Comparison of ENCODE assay signal across 15 mouse cellular contexts in genomic region chr5:97730920-97731319, GRCm38 (mm10).
"Had no signal": no experiment of that assay in that cellular context is flagged by ENCODE, and none has a peak within 500 bp of the region (broad histone marks: within the 10 kb centered on the region; RNA-seq: fewer than 3 reads in every experiment).

No protein-coding gene starts in this region.

- H3K4me1 ChIP-seq: intestine, embryonic 15.5 days; limb, embryonic 13.5 days; lung, embryonic 15.5 days; megakaryocyte, embryonic 14.5 days; neural tube, embryonic 13.5 days had no signal

- DNase-seq: kidney, adult 18-20 months; kidney, postnatal 10 days; kidney, postnatal 4 days; left cerebral cortex, postnatal 4 days; retina, postnatal 1 day; thymus, postnatal 4 days had no signal

- H3K36me3 ChIP-seq: intestine, embryonic 15.5 days; limb, embryonic 13.5 days; lung, embryonic 15.5 days; neural tube, embryonic 13.5 days had no signal

- H3K4me3 ChIP-seq: intestine, embryonic 15.5 days; layer of hippocampus, adult 2 months; limb, embryonic 13.5 days; lung, embryonic 15.5 days; megakaryocyte, embryonic 14.5 days; neural tube, embryonic 13.5 days had no signal

- H3K9me3 ChIP-seq: intestine, embryonic 15.5 days; limb, embryonic 13.5 days; lung, embryonic 15.5 days; neural tube, embryonic 13.5 days had no signal

- H3K4me2 ChIP-seq: intestine, embryonic 15.5 days; limb, embryonic 13.5 days; lung, embryonic 15.5 days; midbrain, embryonic 11.5 days; neural tube, embryonic 13.5 days had no signal

- H3K9ac ChIP-seq: intestine, embryonic 15.5 days; limb, embryonic 13.5 days; liver, embryonic 14.5 days; lung, embryonic 15.5 days; neural tube, embryonic 13.5 days had no signal

- ATAC-seq: intestine, embryonic 15.5 days; midbrain, embryonic 16.5 days had no signal

- H3K27me3 ChIP-seq: intestine, embryonic 15.5 days; limb, embryonic 13.5 days; lung, embryonic 15.5 days; megakaryocyte, embryonic 14.5 days; neural tube, embryonic 13.5 days had no signal

- H3K27ac ChIP-seq: intestine, embryonic 15.5 days; layer of hippocampus, adult 2 months; limb, embryonic 13.5 days; liver, embryonic 14.5 days; lung, embryonic 15.5 days; neural tube, embryonic 13.5 days had no signal
